Mouse (Mus musculus): Measurements from ENCODE around the gene Lrsam1.

GRCm38 (mm10) chr2:32926330-32927075 lies 34.9 kb downstream of the Lrsam1 start:
- TF ChIP-seq CTCF (IDR thresholded peaks at IDR 0.05; ENCODE audit: borderline replicate concordance, insufficient read depth, low read depth, low read length) (no peak), POLR2A (IDR thresholded peaks at IDR 0.05; ENCODE audit: borderline replicate concordance, insufficient read depth, low read length) (no peak)

Data from cerebellum, adult 2 months (tissue).